Mouse (Mus musculus) limb, embryonic 10.5 days (tissue): ENCODE measurements around the gene Hmgcl. TPM values are rescaled to one million over a fixed set of nuclear protein-coding genes. Genes with fewer than 3 reads are reported as not detected.
A peak's percentile ranks its signal among the peaks of the same experiment; 100 is the strongest.
"Not testable (repeated sequence)": the region's sequence is repeated elsewhere in the genome, so short reads cannot be mapped to it uniquely, and the experiment has no call there.

Experiments
- DNase-seq: peaks from one replicate; pipeline ENCODE4 v3.0.0-alpha.2; 2017; ENCODE audit warnings: low spot score
- H3K27ac ChIP-seq: fragments of 300-500 bp; sonication (generic); 2 replicates; pipeline ENCODE4 v1.5.1; 2016; ENCODE audit warnings: mild to moderate bottlenecking
- H3K27me3 ChIP-seq: fragments of 300-500 bp; sonication (generic); 2 replicates; pipeline ENCODE4 v1.6.1; 2016; ENCODE audit warnings: low read depth, mild to moderate bottlenecking; ENCODE audit not compliant: poor library complexity, severe bottlenecking
- H3K36me3 ChIP-seq: fragments of 300-500 bp; sonication (generic); 2 replicates; pipeline ENCODE4 v1.6.1; 2016; ENCODE audit warnings: mild to moderate bottlenecking, moderate library complexity
- H3K4me1 ChIP-seq: fragments of 300-500 bp; sonication (generic); 2 replicates; pipeline ENCODE4 v1.6.1; 2016
- H3K4me3 ChIP-seq: fragments of 300-500 bp; sonication (generic); 2 replicates; pipeline ENCODE4 v1.5.1; 2016; ENCODE audit warnings: mild to moderate bottlenecking, moderate library complexity
- H3K9me3 ChIP-seq: fragments of 300-500 bp; sonication (generic); replicated peaks from 2 replicates; pipeline ENCODE4 v1.6.1; 2016; ENCODE audit warnings: mild to moderate bottlenecking
- WGBS: fragments of 180-500 bp; shearing (Covaris S2); methylation state at CpG from one replicate; pipeline ENCODE4 v1.1.7; 2016; 5-methylcytosine and 5-hydroxymethylcytosine counted together
- polyA plus RNA-seq: library from polyadenylated mRNA; unstranded; fragments of >200 nt; fragmentation: Nextera tagmentation; extraction: Ambion mirVana; gene quantifications from 2 replicates; pipeline ENCODE4 v1.2.1, GENCODE M21; 2016

Hmgcl gene
- polyA plus RNA-seq, 1 experiment from 2014 or later, result 78.9 TPM

DNA sequence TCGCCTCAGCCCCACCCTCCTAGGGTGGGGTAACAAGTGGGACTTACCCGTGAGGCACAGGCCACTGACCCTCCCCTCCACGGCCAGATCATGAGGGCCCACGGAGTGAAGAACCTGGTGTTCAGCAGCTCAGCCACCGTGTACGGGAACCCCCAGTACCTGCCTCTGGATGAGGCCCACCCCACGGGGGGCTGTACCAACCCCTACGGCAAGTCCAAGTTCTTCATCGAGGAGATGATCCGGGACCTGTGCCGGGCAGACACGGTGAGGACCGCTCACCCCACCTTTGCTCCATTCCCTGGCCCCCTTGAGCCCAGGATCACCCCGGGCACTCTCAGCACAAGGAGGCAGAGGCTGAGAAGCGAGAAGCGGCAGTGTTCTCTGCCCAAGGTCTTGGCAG, 20.0 kb downstream of the Hmgcl start:
- H3K27ac ChIP-seq, result no peak overlapping the region
- peaks cover 42% of the 10 kb centered on the region for H3K4me1 ChIP-seq
- peaks cover 73% of the 10 kb centered on the region for H3K36me3 ChIP-seq
- H3K4me3 ChIP-seq, result no peak overlapping the region
- peaks cover 5% of the 10 kb centered on the region; the same call in 1 of the 2 replicates for H3K27me3 ChIP-seq
- no peaks in the 10 kb centered on the region for H3K9me3 ChIP-seq
- 96% methylated on average over 16 of the region's 16 CpGs for WGBS
- DNase-seq, result no peak

- peaks cover 64% of the 10 kb centered on the region for H3K36me3 ChIP-seq
- H3K9me3 ChIP-seq, result no peaks in the 10 kb centered on the region
- DNase-seq, result no peak
- H3K4me3 ChIP-seq, result no peak overlapping the region
- no peak overlapping the region for H3K27ac ChIP-seq
- 92% methylated on average over 18 of the region's 18 CpGs for WGBS
- peaks cover 51% of the 10 kb centered on the region for H3K4me1 ChIP-seq
- H3K27me3 ChIP-seq, result peaks cover 5% of the 10 kb centered on the region; the same call in 1 of the 2 replicates
These were observed 21.0 kb downstream of the Hmgcl start for GRCm38 (mm10) chr4:135967086-135967760.

- DNase-seq, result no peak
- peaks cover 63% of the 10 kb centered on the region for H3K36me3 ChIP-seq
- H3K9me3 ChIP-seq, result no peaks in the 10 kb centered on the region
- peaks cover 50% of the 10 kb centered on the region for H3K4me1 ChIP-seq
- H3K27me3 ChIP-seq, result peaks cover 5% of the 10 kb centered on the region; the same call in 1 of the 2 replicates
- peak overlapping the region; percentile 11; the same call in 1 of the 2 replicates for H3K4me3 ChIP-seq
- WGBS, result 74% methylated on average over 19 of the region's 19 CpGs
- H3K27ac ChIP-seq, result peak overlapping the region; percentile 58; the same call in 1 of the 2 replicates
These were observed 22.1 kb downstream of the Hmgcl start for GRCm38 (mm10) chr4:135968271-135968869.

DNA sequence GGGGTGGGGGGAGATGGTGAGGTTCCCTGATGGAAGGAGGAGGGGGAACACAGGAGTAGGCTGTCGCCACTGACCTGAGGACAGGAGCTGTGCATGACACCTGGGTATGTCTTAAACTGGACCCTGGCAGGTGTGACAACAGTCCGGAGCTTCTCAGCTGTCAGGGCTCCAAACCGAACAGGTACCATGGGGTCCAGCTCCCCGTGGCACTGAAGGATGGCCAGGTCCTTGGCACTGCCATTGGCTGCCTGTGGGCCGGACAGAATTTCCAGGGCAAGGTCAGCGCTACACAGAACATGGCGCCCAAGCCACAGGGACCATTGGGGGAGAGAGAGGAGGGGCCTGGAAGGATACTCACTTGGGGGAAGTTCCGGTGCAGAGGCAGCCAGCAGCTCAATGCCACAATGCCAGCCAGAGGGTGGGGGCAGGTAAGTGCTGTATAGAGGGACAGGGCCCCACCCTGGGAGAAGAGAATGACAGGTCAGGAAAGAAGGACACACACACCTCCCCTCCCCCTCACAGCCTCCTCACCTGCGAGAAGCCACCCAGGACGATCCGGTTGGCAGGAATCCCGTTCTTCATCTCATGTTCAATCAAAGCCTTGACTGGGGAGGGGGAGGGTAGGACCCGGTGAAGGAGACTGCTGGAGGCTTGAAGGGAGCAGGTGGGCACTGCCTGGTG, 23.0 kb downstream of the Hmgcl start:
- Histone ChIP-seq H3K4me3 (no peak overlapping the region), H3K4me1 (peaks cover 46% of the 10 kb centered on the region), H3K36me3 (peaks cover 65% of the 10 kb centered on the region), H3K27ac (0 out of 2 replicates have a peak overlapping the region, but pooled peaks have one; percentile 58), H3K27me3 (peaks cover 5% of the 10 kb centered on the region; the same call in 1 of the 2 replicates), H3K9me3 (no peaks in the 10 kb centered on the region)
- WGBS, result 94% methylated on average over 13 of the region's 13 CpGs
- DNase-seq, result no peak

- no peak overlapping the region for H3K27ac ChIP-seq
- 91% methylated on average over 11 of the region's 11 CpGs for WGBS
- no peaks in the 10 kb centered on the region for H3K27me3 ChIP-seq
- no peaks in the 10 kb centered on the region for H3K9me3 ChIP-seq
- peaks cover 34% of the 10 kb centered on the region for H3K4me1 ChIP-seq
- no peak for DNase-seq
- peaks cover 71% of the 10 kb centered on the region for H3K36me3 ChIP-seq
- no peak overlapping the region for H3K4me3 ChIP-seq
These were observed 24.3 kb downstream of the Hmgcl start for GRCm38 (mm10) chr4:135970585-135970984.

DNA sequence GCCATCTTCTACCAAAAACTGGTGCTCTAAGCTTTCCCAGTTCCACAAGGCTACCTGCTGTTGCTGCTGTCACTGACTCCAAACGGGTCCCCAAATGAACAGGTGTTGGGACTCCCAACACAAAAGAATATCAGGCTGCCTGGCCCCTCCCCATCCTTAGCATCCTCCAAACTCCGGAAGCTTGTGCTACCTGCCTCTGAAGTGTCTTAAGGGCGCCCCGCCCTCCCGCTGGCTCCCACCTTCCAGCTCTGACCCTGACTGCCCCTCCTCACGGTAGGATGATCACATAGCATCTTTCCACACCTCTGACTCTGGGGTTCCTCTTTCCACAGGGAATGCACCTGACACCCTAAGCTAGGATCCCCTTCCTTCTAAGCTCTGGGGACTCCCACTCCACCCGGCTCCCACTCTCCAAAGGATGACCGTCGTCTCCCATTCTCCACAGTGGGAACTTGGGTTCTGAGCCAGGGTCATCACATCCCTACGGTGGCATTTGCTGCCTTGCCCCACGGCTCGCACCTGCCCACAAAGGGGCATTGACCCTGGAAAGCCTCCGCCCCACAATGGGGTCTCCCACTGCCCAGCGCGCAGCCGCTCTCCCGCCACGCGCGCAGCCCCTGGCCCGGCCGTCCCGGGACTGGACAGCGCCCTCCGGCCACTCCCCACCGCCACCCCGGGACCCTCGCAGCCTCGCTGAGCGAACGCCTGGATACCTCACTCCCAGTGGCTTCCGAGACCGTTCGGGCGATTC, 25.7 kb downstream of the Hmgcl start:
- Histone ChIP-seq H3K36me3 (peaks cover 71% of the 10 kb centered on the region), H3K4me3 (peak overlapping the region; percentile 98), H3K27me3 (no peaks in the 10 kb centered on the region), H3K27ac (peak overlapping the region; percentile 91), H3K4me1 (peaks cover 34% of the 10 kb centered on the region), H3K9me3 (no peaks in the 10 kb centered on the region)
- WGBS, result 1% methylated on average over 35 of the region's 35 CpGs
- DNase-seq, result no peak

DNA sequence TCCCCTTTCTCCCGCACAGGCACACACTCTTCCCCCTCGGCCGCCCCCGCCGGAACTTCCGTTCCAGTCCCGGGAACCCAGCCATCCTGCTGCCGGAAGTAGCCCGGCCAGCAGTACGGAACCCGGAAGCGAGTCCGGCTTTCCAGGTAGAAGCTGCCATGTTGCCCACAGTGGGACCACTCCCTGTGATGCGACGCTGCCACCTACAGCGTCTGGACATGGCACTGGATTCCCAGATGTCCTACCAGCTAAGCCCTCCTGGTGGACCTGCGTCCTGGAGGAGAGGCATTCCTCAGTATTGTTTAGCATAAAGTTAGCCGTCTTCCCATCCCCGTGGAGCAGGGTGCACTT, 26.3 kb downstream of the Hmgcl start, which contains the start of gene Lypla2:
Gene Lypla2, minus strand, starts transcription at position 71 of the 351 bp plus-strand sequence.
- H3K36me3 ChIP-seq, result peaks cover 71% of the 10 kb centered on the region
- 2% methylated on average over 19 of the region's 19 CpGs for WGBS

DNA sequence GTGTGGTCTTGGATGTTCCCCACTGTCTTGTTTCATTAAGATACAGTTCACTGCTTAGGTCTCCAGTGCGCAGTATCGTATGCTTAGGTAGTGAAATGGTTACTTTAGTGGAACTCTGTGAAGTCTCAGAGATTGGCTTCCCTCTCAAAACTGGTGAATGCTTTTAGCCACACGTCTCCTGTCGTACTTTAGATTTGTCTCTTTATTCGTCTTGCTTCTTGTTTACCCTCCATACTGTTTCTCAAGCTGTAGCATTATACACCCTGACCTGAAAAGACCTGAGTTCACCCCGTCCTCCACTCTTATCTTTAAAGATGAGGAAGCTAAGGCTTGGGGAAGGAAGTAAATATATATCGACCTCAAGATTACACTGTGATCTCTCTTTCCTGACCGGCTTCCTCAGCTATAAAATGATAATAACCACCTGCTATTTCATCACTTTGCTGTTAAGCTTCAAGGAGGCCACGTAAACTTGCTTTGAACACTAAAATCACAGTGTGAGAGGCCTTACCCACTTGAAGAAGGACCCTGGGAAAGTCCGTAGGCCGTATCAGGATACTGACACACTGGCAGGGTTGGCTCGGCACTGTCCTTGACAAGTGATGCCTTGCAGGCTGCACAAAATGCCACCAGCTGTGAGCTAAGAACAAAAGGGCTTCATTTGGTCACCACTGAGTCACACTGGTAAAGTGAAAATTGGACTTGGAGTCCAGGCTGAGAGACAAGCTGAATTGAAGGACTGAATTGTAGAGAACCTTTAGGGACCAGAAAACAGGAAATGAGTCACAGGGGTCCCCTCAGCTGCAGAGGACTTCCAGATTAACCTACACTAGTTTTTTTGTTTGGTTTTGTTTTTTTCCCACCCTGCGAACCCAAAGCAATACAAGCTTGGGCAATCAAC, 26.9 kb downstream of the Hmgcl start:
- Histone ChIP-seq H3K36me3 (peaks cover 69% of the 10 kb centered on the region), H3K9me3 (no peaks in the 10 kb centered on the region), H3K4me1 (peaks cover 33% of the 10 kb centered on the region), H3K27me3 (no peaks in the 10 kb centered on the region), H3K4me3 (peak overlapping the region; percentile 98), H3K27ac (peak overlapping the region; percentile 91)
- 74% methylated on average over 13 of the region's 13 CpGs for WGBS
- no peak for DNase-seq

More for the DNA sequence above, 26.3 kb downstream of the Hmgcl start, which contains the start of gene Lypla2:
- Histone ChIP-seq H3K4me3 (peak within 1 kb of the TSS; percentile 98), H3K27ac (peak within 1 kb of the TSS; percentile 91), H3K4me1 (peaks cover 34% of the 10 kb centered on the region), H3K9me3 (no peaks in the 10 kb centered on the region), H3K27me3 (no peaks in the 10 kb centered on the region)
- peak; percentile 89 for DNase-seq

- H3K36me3 ChIP-seq, result peaks cover 65% of the 10 kb centered on the region
- no peak overlapping the region for H3K27ac ChIP-seq
- H3K4me1 ChIP-seq, result peaks cover 19% of the 10 kb centered on the region
- WGBS, result 93% methylated on average over 12 of the region's 12 CpGs
- H3K9me3 ChIP-seq, result no peaks in the 10 kb centered on the region
- no peaks in the 10 kb centered on the region for H3K27me3 ChIP-seq
- no peak for DNase-seq
- no peak overlapping the region for H3K4me3 ChIP-seq
These were observed 29.9 kb downstream of the Hmgcl start for GRCm38 (mm10) chr4:135976146-135976545.

- not testable (repeated sequence) for H3K4me3 ChIP-seq, H3K9me3 ChIP-seq, H3K4me1 ChIP-seq, H3K27me3 ChIP-seq, DNase-seq, H3K27ac ChIP-seq
- H3K36me3 ChIP-seq, result peaks cover 93% of the 10 kb centered on the region
- WGBS, result 94% methylated on average over 5 of the region's 5 CpGs
These were observed 34.0 kb downstream of the Hmgcl start for GRCm38 (mm10) chr4:135980223-135980622.

DNA sequence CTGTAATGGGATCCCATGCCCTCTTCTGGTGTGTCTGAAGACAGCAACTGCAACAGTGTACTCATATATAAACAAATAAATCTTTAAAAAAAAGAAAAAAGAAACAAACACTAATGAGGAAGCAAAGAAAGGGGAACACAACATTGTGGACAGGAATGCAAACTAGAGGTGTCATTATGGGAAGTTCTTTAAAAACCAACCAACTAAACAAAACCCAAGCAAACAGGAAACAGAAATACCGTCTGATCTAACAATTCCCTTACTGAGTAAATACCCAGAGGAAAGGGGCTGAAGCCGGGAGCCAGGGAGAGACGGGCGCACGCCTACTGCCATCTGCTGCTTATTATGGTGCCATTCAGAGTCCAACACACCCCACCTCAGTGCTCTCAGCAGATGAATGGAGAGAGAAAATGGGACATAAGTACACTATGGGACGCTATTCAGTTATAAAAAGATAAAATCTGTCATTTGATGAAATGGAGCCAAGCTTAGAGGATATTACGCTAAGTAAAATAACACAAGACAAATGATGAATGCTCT, 35.3 kb downstream of the Hmgcl start:
- H3K36me3 ChIP-seq, result peaks cover 85% of the 10 kb centered on the region
- H3K27ac ChIP-seq, result no peak overlapping the region
- H3K4me3 ChIP-seq, result no peak overlapping the region
- WGBS, result 86% methylated on average over 7 of the region's 7 CpGs
- no peaks in the 10 kb centered on the region for H3K27me3 ChIP-seq
- no peaks in the 10 kb centered on the region for H3K9me3 ChIP-seq
- H3K4me1 ChIP-seq, result peaks cover 9% of the 10 kb centered on the region
- DNase-seq, result no peak
